Mouse (Mus musculus) layer of hippocampus, adult 2 months (tissue): ENCODE results near the gene Ntrk1. TPM values are rescaled to one million over a fixed set of nuclear protein-coding genes. Genes with fewer than 3 reads are reported as not detected.

ENCODE experiments used
- DNase-seq, 2 experiments: peaks; one replicate each; pipeline ENCODE4 v3.0.0; 2022; ENCODE audit warnings: low spot score in 2 of 2
- H3K27ac ChIP-seq: fragments of 200-600 bp; 2 replicates; pipeline ENCODE4 v1.8.1; 2022
- H3K4me3 ChIP-seq: fragments of 200-600 bp; 2 replicates; pipeline ENCODE4 v1.8.1; 2022; ENCODE audit warnings: mild to moderate bottlenecking
- CTCF ChIP-seq: fragments of 200-600 bp; conservative IDR thresholded peaks from 2 replicates; pipeline ENCODE4 v1.8.1; 2022; ENCODE audit warnings: antibody characterized with exemption, mild to moderate bottlenecking, moderate library complexity
- total RNA-seq, 2 experiments: library from RNA; stranded (reverse); gene quantifications; 2 replicates each; pipeline ENCODE4 v1.2.3; 2021

The Ntrk1 gene
- total RNA-seq, 2 experiments from 2014 or later, result 0.13 to 0.27 TPM

- TF ChIP-seq CTCF, result no peak
- DNase-seq, result no peak
- no peak overlapping the region for H3K27ac ChIP-seq
These were observed 59.6 kb downstream of the Ntrk1 start for GRCm38 (mm10) chr3:87735335-87735734.

GRCm38 (mm10) chr3:87733984-87734761 lies 60.8 kb downstream of the Ntrk1 start:
- Histone ChIP-seq H3K4me3 (no peak overlapping the region), H3K27ac (no peak overlapping the region)
- no peak for TF ChIP-seq CTCF
- no peak for DNase-seq

More at GRCm38 (mm10) chr3:87735335-87735734, 59.6 kb downstream of the Ntrk1 start:
- no peak overlapping the region for H3K4me3 ChIP-seq

DNA sequence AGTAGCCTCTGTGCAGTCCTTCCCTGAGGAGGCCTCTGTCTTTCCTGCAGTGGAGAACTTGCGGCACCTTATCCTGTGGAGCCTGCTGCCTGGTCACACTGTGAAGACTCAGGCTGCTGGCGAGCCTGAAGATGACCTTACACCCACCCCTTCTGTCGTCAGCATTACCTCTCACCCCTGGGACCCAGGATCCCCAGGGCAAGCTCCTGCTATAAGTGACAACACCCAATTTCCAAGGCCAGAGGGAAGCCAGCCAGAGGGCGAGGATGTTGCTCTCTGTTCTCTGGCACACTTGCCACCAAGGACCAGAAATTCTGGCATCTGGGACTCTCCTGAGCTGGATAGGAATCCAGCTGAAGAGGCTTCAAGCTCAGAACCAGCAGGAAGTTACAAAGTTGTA lies 61.9 kb downstream of the Ntrk1 start:
- Histone ChIP-seq H3K27ac (no peak overlapping the region), H3K4me3 (no peak overlapping the region)
- no peak for TF ChIP-seq CTCF
- no peak for DNase-seq

DNA sequence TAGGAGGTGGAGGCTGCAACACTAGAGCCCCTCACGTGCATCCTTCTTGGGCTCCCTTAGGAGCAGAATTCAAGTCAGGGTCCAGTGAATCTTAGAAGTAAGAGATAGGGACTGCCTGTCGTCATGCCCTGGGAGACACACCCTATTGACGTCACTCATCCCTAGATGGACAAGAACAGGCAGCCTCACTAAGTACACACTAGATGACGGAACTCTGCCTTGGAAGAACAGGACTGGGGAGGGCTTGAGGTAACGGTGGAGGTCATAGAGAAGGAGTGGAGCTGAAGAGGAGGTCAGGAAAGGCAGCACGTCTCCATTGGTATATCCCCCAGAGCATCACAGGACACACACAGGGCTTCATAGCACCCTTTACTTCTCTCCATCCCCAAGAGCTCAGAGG lies 66.3 kb downstream of the Ntrk1 start:
- Histone ChIP-seq H3K4me3 (no peak overlapping the region), H3K27ac (no peak overlapping the region)
- no peak for TF ChIP-seq CTCF
- DNase-seq, result no peak

Other genes with a start within 250 kb of the Ntrk1 start
- 10 to 100 TPM; 60.6 to 61.5 TPM for gene Arhgef11, start 177.6 kb downstream of the Ntrk1 start, total RNA-seq
- gene Lrrc71, start 46.5 kb downstream of the Ntrk1 start, total RNA-seq, result 1 to 10 TPM in 1 of 2 experiments, under 1 TPM in 1; 0.91 to 1.9 TPM
- under 1 TPM; 0.18 to 0.39 TPM for gene Insrr, start 1.8 kb upstream of the Ntrk1 start, total RNA-seq
- 10 to 100 TPM in 1 of 2 experiments, 1 to 10 TPM in 1; 9.2 to 13.1 TPM for gene Pear1, start 29.1 kb upstream of the Ntrk1 start, total RNA-seq
- not detected for gene Sh2d2a, start 51.6 kb upstream of the Ntrk1 start, total RNA-seq
- gene Prcc, start 90.4 kb upstream of the Ntrk1 start, total RNA-seq, result 10 to 100 TPM; 58.0 to 60.0 TPM
- gene Hdgf, start 111.2 kb upstream of the Ntrk1 start, total RNA-seq, result 100 to 1,000 TPM; 140 to 146 TPM
- gene Mrpl24, start 124.3 kb upstream of the Ntrk1 start, total RNA-seq, result 10 to 100 TPM; 54.3 to 55.1 TPM
- 10 to 100 TPM; 14.2 to 15.8 TPM for gene Isg20l2, start 135.2 kb upstream of the Ntrk1 start, total RNA-seq
- 10 to 100 TPM; 24.7 to 27.4 TPM for gene Rrnad1, start 135.6 kb upstream of the Ntrk1 start, total RNA-seq
- 1 to 10 TPM; 1.6 to 3.7 TPM for gene Crabp2, start 153.5 kb upstream of the Ntrk1 start, total RNA-seq
- 1 to 10 TPM; 4.0 to 4.8 TPM for gene Nes, start 175.9 kb upstream of the Ntrk1 start, total RNA-seq
- gene Bcan, start 205.1 kb upstream of the Ntrk1 start, total RNA-seq, result 100 to 1,000 TPM; 309 to 328 TPM
- 10 to 100 TPM; 16.2 to 16.5 TPM for gene Hapln2, start 232.4 kb upstream of the Ntrk1 start, total RNA-seq
- gene Gpatch4, start 247.9 kb upstream of the Ntrk1 start, total RNA-seq, result 10 to 100 TPM; 15.0 to 16.5 TPM